Mouse (Mus musculus) erythroid progenitor cell, adult 5-6 weeks (primary cell): ENCODE results near the gene Gucd1. TPM values are rescaled to one million over a fixed set of nuclear protein-coding genes. Genes with fewer than 3 reads are reported as not detected.

Experiments
- ATAC-seq: replicated peaks from 2 replicates; pipeline ENCODE4 v1.8.0; 2016; ENCODE audit warnings: moderate number of reproducible peaks, mild to moderate bottlenecking, moderate TSS enrichment, inconsistent platforms; ENCODE audit not compliant: poor library complexity, low FRiP score, severe bottlenecking
- total RNA-seq, 2 experiments: library from RNA; stranded (forward) in 1 of 2; stranded (reverse) in 1 of 2; fragments of 150-400 nt in 1 of 2; fragments of 186-747, 209-891 nt in 1 of 2; gene quantifications; 2 replicates each; pipeline versions ENCODE4 v1.2.3 to v1.2.4; 2015 to 2017; ENCODE audit warnings: low replicate concordance in 2 of 2

The Gucd1 gene
- total RNA-seq, 2 experiments from 2014 or later = 89.7 to 90.9 TPM

DNA sequence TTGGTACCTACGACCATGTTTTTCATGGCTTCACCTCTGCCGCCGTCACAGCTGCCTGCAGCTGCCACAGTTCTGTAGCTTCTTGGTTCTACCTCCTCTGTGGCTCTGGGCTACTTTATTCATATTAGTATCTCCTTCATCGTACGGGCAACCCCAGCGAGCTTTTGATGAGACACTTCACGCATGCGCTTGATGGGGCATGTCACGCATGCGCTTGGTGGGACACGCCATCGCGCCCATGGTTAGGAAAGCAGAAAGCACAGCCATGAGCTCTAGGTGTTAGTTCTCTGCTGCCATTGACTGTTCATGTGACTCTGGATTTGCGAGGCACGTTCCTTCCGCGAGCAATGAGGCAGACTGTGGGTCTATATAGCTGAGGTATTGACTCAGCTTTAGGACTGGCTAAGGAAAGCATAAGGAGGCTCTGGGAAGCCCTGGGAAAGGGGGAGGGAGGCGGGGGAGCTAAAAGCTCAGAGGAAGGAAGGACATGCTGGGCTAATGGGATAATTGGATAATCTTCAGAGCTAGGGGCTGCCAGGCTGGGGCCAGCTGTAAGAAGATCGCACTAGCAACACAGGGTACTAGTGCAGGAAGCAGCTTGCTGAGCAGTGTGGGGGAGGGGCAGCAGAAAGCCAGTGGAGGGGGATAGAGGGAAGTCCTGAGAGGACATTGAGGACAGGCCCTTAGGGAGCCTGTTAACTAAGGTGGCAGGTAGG is 73.5 kb downstream of the Gucd1 start:
- no peak for ATAC-seq

- no peak for ATAC-seq
These were observed 74.8 kb downstream of the Gucd1 start for GRCm38 (mm10) chr10:75443017-75443416.

DNA sequence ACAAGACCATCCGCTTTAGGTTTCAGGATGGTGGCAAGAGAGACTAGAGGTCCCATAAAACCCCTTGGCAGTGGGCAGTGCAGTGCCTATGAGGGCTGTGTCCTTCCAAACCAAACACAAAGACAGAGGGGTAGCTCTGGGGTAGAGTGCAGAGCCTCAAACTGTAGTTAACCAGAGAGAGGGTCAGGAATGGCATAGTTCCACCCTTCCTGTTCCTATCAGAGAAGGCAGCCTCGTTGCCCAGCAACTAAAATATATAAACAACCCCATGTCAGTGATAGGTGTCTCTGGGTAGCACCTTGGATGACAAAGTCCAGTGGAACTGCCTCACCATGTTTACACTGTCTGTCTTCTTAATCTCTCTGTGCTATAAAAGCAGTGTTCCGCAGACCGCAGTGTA is 76.0 kb downstream of the Gucd1 start:
- ATAC-seq = no peak

DNA sequence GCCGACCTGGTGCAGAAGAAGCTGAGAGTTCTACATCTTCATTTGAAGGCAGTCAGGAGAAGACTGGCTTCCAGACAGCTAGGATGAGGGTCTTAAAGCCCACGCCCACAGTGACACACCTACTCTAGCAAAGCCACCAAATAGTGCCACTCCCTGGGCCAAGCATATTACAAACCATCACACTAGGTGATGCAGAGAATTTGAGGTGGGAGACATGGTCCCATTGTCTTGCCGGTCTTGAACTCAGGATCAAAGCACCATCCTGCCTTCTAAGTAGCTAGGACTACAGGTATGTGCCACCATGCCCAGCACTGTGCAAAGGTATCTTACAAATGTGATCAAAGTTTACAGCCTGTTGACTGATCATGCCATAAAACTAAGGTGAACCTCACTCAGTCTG is 77.0 kb downstream of the Gucd1 start:
- ATAC-seq = no peak

DNA sequence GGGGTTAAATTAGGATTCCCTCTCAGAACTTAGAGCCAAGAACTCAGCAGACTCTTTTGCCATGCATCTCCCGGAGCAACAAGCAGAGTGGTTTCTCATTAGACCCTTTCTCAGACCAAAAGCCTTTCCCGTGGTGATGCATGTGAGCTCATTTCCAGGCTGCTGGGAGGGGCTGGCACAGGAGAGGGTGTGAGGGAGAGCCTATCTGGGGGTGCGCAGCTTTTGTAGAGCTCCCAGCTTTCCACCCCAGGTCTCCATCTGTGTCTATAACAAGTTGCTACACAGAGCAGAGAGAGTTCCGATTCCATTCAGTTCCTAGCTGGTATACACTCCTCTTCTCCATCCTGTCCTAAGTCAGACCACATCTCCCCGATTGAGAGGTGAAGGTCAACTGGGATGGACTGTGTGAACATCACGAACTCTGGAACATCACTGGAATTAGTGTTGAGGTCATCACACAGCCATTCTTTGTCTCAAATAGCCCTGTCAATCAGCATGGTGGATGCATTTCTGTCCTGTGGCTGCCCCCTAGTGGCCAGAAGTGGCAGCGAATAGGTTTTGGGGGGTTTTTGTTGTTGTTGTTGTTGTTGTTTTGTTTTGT is 78.5 kb downstream of the Gucd1 start:
- no peak for ATAC-seq

DNA sequence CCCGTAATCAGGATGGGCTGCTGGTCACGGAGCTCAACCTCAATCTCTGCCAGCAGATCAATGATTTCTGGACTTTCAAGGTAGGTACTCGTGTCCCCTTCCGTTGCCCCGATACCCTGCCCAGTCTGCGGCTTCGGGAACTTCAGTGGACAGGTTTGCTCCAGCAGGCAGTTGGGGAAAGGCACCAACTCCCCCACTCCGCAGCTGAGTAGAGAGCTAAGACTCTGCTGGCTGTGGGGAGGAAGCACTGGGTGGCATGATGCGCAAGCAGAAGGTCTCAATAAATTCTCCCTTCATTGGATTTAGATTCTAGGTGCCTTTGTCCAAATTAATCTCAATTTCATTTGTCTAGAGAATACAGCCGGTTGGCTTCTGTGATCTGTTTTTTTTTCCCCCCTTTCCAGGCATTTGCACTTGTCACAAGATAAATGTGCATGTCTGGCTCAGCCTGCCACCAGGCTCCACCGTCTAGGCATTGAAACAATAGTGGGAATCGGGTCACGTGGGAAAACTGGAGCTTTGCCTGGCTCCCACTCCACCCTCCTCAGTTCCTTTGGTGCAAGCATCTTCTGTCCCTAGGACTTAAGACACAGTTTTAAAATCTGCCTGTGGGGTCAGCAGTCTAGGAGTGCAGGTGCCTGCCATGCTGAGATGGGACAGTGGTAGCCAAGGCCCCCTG is 79.5 kb downstream of the Gucd1 start:
- ATAC-seq = no peak

GRCm38 (mm10) chr10:75437284-75437683 is 80.5 kb downstream of the Gucd1 start:
- no peak for ATAC-seq

DNA sequence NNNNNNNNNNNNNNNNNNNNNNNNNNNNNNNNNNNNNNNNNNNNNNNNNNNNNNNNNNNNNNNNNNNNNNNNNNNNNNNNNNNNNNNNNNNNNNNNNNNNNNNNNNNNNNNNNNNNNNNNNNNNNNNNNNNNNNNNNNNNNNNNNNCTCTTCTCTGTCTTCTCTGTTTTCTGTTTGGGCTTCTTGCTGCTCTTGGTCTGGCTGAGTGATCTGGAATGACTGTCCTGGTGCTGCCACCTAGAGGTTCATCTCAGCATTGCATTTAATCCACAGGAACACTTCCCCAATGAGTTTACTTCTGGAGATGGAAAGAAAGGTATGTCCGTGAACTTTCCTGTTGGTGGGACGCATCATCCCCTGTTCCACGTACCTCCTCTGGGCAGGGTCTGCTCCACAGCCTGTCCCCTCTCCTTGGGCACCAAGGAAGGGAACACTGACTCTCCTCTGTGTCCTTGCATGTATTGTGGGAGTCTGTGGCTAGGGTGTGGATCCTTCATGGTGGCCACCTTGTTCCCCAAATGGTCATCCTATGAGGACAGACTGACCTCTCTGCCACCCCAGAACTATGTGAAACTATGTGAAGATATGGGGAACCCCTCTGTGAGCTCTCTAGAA is 81.1 kb downstream of the Gucd1 start:
- peak; percentile 64; the same call in 1 of the 2 replicates for ATAC-seq

GRCm38 (mm10) chr10:75430633-75431032 is 87.1 kb downstream of the Gucd1 start:
- no peak for ATAC-seq

DNA sequence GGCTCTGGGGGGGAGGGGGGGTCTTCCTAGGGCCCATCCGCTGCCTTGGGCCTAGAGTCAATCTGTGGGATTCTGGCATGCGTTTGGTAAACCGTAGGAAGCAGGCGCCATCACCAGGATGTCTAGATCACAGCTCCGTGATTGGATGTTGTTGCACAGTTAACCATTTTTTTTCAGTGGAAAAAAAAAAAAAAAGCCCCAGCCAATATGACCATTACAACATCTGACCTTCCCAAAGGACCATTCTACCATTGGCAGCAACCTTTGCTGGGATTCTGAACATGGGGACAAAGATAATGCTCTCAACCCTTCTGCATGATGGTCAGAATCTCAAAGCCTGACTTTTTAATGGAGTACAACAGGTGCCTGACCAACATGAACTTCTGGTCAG is 87.6 kb downstream of the Gucd1 start:
- no peak for ATAC-seq

- no peak for ATAC-seq
These were observed 88.1 kb downstream of the Gucd1 start for GRCm38 (mm10) chr10:75429522-75430146.

GRCm38 (mm10) chr10:75429004-75429380 is 88.8 kb downstream of the Gucd1 start:
- no peak for ATAC-seq

DNA sequence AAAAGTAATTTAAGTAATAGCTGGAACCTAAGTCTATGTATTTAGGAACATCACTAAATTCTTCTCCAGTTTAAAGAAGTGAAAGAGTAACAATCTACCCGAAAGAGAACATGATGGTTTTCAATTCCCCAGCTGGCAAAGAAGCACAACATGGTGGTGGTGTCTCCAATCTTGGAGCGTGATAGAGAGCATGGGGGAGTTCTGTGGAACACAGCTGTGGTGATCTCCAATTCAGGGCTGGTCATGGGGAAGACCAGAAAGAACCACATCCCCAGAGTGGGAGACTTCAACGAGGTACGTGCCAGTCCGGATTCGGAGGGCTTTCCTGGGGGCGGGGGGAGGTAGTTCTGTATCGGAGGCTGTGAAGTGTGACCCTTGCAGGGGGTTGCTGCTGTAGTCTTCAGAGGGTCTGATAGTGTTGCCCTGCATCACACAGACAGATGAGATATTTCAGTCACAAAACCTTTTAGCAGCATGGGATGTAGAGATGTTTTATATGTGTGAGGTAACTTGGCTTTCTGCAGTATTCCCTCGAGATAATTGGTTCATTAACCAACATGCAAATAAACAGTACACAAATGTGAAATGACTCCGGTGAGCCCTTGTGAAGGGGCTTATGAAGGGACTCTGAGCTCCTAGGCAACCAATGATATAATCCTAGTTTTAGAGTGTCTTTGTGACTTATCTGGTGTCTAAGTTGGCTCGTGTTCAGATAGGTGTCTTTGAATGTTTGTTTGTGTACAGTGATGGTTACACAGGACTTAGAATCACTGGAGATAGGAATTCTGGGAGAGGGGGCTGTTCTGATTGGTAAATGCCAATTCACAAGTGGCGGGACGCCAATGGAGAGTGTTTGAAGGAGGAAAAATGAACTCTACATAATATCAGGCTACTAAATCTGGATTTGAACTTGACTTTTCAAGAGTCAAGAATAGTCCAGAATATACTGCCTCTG is 89.4 kb downstream of the Gucd1 start:
- no peak for ATAC-seq

DNA sequence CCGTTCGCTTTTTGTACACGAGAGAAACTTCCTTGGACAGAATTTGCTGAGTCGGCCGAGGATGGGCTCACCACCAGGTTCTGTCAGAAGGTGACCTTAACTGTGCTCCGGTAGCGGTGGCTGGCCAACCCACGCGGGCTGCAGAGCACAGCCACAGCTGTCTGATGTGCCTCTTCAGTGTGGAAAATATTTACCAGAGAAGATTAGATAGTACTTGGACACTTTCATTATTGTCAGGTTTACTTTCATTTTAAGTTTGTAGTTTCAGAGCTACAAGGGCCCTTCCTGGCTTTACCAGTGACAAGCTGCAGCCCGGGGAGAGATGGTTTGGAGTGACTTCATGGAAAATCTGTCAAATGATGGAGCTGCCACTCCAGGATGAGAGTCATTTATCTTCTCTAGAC is 93.3 kb downstream of the Gucd1 start:
- ATAC-seq = no peak

DNA sequence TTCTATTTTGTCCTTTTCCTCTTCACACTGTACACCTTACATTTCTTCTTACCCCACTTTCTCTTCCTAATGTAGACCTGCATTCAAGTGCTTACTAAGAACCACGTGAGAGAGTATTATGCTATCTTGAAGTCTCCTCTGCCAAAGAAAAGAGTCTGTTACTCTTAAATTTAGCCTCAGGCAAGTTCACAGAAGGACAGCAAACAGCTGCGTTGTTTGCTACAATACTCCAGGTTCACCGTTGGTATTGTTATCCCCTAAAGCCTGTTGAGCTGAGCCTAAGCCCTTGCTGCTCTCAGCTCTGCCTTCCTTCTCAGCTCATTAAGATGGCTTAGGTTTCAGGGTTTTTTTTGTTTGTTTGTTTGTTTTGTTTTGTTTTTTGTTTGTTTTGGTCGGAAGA is 99.0 kb downstream of the Gucd1 start:
- no peak for ATAC-seq

- no peak for ATAC-seq
These were observed 100.3 kb downstream of the Gucd1 start for GRCm38 (mm10) chr10:75417363-75418042.

DNA sequence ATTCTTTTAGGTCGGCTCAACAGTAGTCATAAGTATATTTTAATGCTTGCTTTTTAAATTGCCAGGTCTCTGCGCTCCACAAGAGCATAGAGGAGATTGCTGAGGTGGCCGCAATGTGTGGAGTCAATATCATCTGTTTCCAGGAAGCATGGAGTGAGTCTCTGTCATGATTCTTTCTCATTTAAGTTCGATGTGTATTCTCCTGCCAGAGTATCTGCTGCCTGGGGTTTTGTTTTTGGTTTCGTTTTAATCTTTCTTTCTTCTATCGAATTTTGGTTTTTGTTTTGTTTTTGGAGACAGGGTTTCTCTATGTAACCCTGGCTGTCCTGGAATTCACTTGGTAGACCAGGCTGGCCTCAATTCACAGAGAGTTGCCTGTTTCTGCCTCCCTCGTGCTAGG is 102.8 kb downstream of the Gucd1 start:
- no peak for ATAC-seq

DNA sequence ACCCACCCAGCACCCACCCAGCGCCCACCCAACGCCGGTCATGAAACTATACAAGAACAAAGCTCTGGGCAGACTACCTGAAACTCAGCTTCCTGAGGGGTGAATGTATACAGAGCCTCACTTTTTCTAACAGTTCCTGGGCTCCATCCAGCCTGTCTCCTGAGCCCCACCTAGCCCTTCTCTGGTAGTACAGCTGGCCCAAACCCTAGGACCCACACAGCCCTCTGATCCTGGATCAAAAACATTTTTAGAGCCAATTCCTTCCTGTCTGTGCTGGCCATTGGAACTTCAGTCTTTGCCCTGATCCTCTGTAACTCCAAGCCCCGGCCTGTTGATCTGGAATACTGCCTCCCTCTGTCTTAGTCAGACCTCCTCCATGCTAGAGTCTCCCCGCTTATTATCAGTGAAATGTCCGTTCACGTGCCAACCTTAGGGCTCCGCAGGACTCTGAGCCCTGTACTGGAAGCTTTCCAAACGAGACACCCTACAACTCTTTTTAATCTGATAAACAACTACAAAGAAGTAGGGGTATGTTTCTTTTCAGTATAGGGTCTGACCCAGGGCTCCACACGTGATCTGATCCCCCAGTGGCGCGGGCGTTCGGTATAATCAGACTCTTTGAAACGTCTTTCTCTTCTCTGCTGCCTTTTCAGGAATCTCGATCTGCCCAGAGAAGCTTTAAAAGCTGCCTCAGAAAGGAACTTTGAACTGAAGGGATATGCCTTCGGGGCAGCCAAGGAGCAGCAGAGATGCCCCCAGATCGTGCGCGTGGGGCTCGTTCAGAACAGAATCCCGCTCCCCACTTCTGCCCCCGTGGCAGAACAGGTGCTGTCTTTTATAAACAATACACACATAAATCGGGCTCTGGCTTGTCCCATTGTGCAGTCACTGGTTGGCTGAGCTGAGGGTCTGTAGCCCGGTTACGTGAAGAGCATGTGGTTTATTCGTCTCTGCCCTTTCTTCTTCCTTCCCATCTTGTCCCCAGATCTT is 105.4 kb downstream of the Gucd1 start:
- ATAC-seq = no peak
